Mouse (Mus musculus) limb, embryonic 12.5 days (tissue): ENCODE measurements at regions not wholly inside any gene's neighbourhood (a gene's known extent, or its start where the extent isn't known, plus 50 kb on each side); places are given as distances from the start of the nearest gene placed in this dataset.

Experiments used
- ATAC-seq: fragments of 200-750 bp; cut with Nextera tagmentation; 2 replicates; pipeline ENCODE4 v1.8.0; 2017; ENCODE audit warnings: low read depth, moderate TSS enrichment; ENCODE audit not compliant: insufficient number of reproducible peaks, insufficient read depth, low FRiP score, low TSS enrichment
- H3K27ac ChIP-seq: fragments of 300-500 bp; sonication (generic); 2 replicates; pipeline ENCODE4 v1.5.1; 2016; ENCODE audit warnings: mild to moderate bottlenecking, moderate library complexity
- H3K27me3 ChIP-seq: fragments of 300-500 bp; sonication (generic); 2 replicates; pipeline ENCODE4 v1.6.1; 2016; ENCODE audit warnings: mild to moderate bottlenecking, moderate library complexity
- H3K36me3 ChIP-seq: fragments of 300-500 bp; sonication (generic); 2 replicates; pipeline ENCODE4 v1.6.1; 2016; ENCODE audit warnings: mild to moderate bottlenecking, moderate library complexity
- H3K4me1 ChIP-seq: fragments of 300-500 bp; sonication (generic); replicated peaks from 2 replicates; pipeline ENCODE4 v1.6.1; 2016
- H3K4me2 ChIP-seq: fragments of 300-500 bp; sonication (generic); 2 replicates; pipeline ENCODE4 v1.6.1; 2016; ENCODE audit warnings: mild to moderate bottlenecking, moderate library complexity
- H3K4me3 ChIP-seq: fragments of 300-500 bp; sonication (generic); replicated peaks from 2 replicates; pipeline ENCODE4 v1.5.1; 2016; ENCODE audit warnings: mild to moderate bottlenecking
- H3K9ac ChIP-seq: fragments of 300-500 bp; sonication (generic); replicated peaks from 2 replicates; pipeline ENCODE4 v1.6.1; 2016; ENCODE audit warnings: mild to moderate bottlenecking, moderate library complexity
- H3K9me3 ChIP-seq: fragments of 300-500 bp; sonication (generic); 2 replicates; pipeline ENCODE4 v1.6.1; 2016; ENCODE audit warnings: mild to moderate bottlenecking, moderate library complexity
- WGBS: fragments of 180-500 bp; shearing (Covaris S2); methylation state at CpG from one replicate; pipeline ENCODE4 v1.1.7; 2016; 5-methylcytosine and 5-hydroxymethylcytosine counted together

- H3K27ac ChIP-seq = no peak overlapping the region
- H3K36me3 ChIP-seq = no peaks in the 10 kb centered on the region
- H3K4me1 ChIP-seq = 0 out of 2 replicates have a peak, but pooled peaks cover 13% of the 10 kb centered on the region
- no peak overlapping the region for H3K4me3 ChIP-seq
- no peak overlapping the region for H3K9ac ChIP-seq
- peaks cover 12% of the 10 kb centered on the region for H3K27me3 ChIP-seq
- no peak overlapping the region for H3K4me2 ChIP-seq
- WGBS = 44% methylated on average over 18 of the region's 18 CpGs
- no peak for ATAC-seq
- peaks cover 6% of the 10 kb centered on the region for H3K9me3 ChIP-seq
These were observed 118.4 kb upstream of the Sdk2 start for GRCm38 (mm10) chr11:114184970-114185882.

DNA sequence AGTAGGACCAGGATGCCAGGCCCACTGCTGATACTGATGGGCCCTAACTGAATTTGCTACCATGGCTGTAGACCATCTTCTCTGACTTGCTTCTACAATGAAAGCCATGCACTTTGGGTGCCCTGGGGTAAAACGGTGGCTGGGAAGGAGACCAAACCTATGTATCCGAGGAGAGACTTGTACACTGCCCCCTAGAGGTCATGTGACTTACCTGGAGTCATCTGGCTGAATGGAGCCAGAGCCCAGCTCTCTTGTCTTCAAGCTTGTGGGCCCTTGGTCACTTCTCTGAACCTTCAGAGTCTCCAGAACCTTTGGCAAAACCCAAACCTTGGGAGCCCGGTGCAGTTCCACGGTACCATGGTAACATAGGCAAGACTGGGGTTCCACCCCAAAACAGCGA, 117.6 kb upstream of the Sdk2 start:
- no peak overlapping the region for H3K4me3 ChIP-seq
- no peak overlapping the region for H3K27ac ChIP-seq
- no peak overlapping the region for H3K4me2 ChIP-seq
- H3K36me3 ChIP-seq = no peaks in the 10 kb centered on the region
- no peaks in the 10 kb centered on the region for H3K9me3 ChIP-seq
- H3K4me1 ChIP-seq = peaks cover 15% of the 10 kb centered on the region
- peaks cover 12% of the 10 kb centered on the region for H3K27me3 ChIP-seq
- WGBS = 78% methylated on average over 5 of the region's 5 CpGs
- no peak for ATAC-seq
- no peak overlapping the region for H3K9ac ChIP-seq

DNA sequence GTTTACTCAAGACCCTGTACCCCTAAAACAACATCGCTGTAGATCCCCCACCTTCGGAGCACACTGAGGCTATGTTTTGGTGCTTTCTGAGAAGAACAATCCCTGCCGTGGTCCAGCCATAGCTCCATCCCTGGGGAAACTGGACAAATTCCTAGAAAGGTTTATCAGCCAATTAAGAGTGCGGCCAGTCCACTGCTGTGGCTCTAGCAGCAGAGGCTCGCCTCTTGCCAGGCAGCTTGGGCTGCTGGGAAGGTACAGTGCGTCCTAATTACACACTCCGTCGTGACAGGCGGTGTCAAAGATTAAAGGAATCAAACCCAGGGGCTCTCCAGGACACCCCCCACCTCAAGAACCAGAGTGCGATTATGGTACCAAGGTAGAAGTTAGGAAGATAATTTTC, 116.4 kb upstream of the Sdk2 start:
- Histone ChIP-seq H3K36me3 (no peaks in the 10 kb centered on the region), H3K9me3 (no peaks in the 10 kb centered on the region), H3K27me3 (peaks cover 12% of the 10 kb centered on the region), H3K9ac (no peak overlapping the region), H3K4me2 (no peak overlapping the region), H3K27ac (no peak overlapping the region), H3K4me3 (no peak overlapping the region), H3K4me1 (peaks cover 27% of the 10 kb centered on the region)
- WGBS = 68% methylated on average over 10 of the region's 10 CpGs
- ATAC-seq = no peak

DNA sequence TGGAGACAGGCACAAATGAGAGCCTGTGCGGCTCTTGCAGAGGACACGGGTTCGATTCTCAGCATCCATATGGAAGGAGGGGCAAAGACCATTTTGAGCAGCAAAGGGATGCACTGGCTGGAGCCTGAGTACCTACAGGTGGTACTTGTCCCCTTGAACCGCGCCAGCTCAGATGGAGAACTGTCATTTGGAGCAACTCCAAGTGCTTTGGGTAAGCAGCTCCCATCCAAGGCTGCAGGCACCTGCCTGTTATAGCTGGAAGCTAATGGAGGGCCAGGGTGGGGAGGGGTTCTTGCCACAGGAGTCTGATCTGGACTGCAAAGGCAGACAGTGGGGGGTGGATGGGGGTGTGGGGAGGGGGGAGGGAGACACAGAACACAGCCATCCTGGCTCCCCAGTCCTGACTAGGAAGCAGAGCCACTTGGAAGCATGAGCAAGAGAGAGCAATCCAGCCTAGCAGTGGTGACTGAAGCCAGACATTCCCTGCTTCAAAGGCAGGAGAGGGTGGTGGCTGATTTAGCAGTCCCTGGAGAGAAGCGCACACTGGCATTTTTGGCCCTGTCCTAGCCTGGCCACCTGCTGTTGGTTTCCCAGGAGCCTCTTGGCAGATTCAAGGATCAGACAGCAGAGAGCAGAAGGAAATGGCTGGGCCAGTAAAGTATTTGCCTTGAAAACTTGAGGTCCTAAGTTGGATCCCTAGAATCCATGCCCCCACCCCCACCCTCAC, 112.1 kb upstream of the Sdk2 start:
- H3K4me1 ChIP-seq = peaks cover 46% of the 10 kb centered on the region
- no peak for ATAC-seq
- 59% methylated on average over 6 of the region's 6 CpGs for WGBS
- 0 out of 2 replicates have a peak overlapping the region, but pooled peaks have one; percentile 34 for H3K9ac ChIP-seq
- H3K36me3 ChIP-seq = no peaks in the 10 kb centered on the region
- 0 out of 2 replicates have a peak overlapping the region, but pooled peaks have one; percentile 23 for H3K27ac ChIP-seq
- H3K4me2 ChIP-seq = no peak overlapping the region
- H3K4me3 ChIP-seq = no peak overlapping the region
- H3K27me3 ChIP-seq = peaks cover 15% of the 10 kb centered on the region; the same call in 1 of the 2 replicates
- no peaks in the 10 kb centered on the region for H3K9me3 ChIP-seq

DNA sequence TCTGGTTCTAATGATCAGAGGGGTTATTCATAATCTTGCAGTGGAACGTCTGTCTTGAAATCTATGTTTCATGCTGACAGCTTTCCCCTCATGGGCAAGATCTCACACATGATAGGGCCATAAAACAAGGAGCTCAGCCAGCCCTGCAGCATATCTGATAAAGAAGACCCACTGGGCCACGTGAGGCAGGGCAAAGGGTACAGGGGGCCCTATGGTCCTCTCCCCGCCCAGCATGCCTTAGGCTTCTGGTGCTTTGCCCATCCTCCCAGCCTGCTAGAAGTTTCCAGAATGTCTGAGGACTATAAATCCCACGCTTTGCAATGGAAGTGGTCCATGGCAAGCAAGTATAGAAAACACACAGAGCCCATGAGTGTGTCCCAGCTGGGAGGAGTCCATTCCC, 110.9 kb upstream of the Sdk2 start:
- Histone ChIP-seq H3K27me3 (peaks cover 11% of the 10 kb centered on the region; the same call in 1 of the 2 replicates), H3K36me3 (no peaks in the 10 kb centered on the region), H3K4me2 (no peak overlapping the region), H3K27ac (peak overlapping the region; percentile 20; the same call in 1 of the 2 replicates), H3K9ac (no peak overlapping the region), H3K9me3 (no peaks in the 10 kb centered on the region), H3K4me3 (no peak overlapping the region), H3K4me1 (peaks cover 43% of the 10 kb centered on the region)
- WGBS = 48% methylated on average over 4 of the region's 4 CpGs
- no peak for ATAC-seq

DNA sequence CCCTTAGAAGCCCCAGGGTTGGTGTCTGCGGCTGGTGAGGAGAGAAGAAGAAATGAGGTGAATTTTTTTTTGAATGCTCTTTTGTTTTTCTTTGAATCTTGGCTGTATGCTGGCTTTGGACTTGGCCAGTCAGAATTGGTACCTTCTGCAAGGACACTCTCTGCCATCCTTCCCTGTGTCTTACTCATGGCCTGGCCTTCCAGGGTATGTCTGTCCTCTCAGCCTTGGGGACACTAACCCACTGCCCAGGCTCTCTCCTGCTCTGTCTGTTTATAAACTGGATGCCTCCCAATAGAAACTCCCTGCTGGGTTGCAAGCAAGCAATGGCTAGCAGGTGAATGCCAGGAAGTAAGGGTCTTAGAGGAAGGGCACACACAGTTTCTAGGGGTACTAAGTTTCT, 110.4 kb upstream of the Sdk2 start:
- Histone ChIP-seq H3K4me3 (no peak overlapping the region), H3K27me3 (peaks cover 11% of the 10 kb centered on the region; the same call in 1 of the 2 replicates), H3K9ac (no peak overlapping the region), H3K9me3 (no peaks in the 10 kb centered on the region), H3K4me1 (peaks cover 43% of the 10 kb centered on the region), H3K27ac (0 out of 2 replicates have a peak overlapping the region, but pooled peaks have one; percentile 20), H3K4me2 (no peak overlapping the region), H3K36me3 (no peaks in the 10 kb centered on the region)
- no peak for ATAC-seq
- WGBS = 86% methylated on average over 1 of the region's 1 CpGs

DNA sequence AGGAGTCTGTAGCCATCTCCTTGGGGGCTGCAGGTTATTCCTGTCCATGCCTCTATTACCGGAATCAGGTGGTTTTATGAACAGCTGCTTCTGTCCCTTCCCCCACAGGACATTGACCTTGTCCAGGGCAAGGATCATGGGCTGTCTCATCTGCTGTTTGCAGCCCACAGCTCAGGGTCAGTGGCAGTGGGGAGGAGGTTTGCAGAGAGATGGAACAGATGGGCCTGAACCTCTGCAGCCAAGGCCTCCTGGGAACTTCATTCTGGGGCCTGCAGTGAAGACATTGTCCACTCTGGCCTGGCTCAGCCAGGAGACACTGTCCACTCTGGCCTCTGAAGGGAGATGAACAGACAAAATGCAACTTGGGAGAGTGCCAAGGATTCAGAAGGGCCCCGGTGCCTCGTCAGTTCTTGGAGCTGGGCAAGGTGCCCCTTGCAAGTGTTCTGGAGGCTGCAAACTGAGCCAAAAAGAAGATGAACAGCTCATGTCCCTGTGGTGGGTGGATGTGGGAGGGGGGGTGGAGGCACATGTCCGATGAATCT, 109.9 kb upstream of the Sdk2 start:
- Histone ChIP-seq H3K27me3 (peaks cover 12% of the 10 kb centered on the region), H3K9ac (no peak overlapping the region), H3K27ac (peak overlapping the region; percentile 7; the same call in 1 of the 2 replicates), H3K4me3 (no peak overlapping the region), H3K4me2 (no peak overlapping the region), H3K36me3 (no peaks in the 10 kb centered on the region), H3K4me1 (peaks cover 43% of the 10 kb centered on the region), H3K9me3 (no peaks in the 10 kb centered on the region)
- ATAC-seq = no peak
- 82% methylated on average over 4 of the region's 4 CpGs for WGBS

DNA sequence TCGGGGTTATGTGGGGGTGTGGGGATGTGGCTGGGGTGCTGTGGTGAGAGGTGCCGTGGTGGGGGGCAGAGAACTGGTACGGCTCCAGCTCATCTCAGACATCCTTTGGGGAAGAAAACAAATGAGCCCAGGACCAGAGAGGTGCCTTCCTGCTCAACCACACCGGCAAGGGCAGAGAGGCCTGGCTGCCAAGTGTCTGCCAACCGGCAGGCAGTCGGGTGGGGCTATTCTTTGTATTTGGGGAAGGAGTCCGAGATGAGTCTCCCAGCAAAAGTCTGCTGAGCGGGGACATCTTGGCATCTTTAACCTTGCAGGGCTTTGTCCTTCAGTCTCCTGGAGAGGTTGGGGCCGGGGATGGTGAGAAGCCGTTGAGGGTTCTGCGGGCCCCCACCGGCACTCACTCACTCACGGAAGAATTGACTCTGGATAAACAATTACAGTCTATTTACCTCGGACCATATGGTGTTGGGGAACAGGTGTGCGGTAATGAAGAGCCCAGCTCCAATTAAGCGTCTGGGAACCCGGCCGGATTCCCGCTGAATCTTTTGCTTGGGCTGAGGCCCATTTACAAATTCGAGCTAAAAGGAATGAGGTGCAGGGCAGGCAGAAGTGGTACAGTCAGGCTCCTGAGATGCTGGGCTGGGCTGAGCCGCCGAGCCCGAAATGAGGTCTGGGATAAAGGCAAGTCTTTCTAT, 108.7 kb upstream of the Sdk2 start:
- Histone ChIP-seq H3K9ac (no peak overlapping the region), H3K9me3 (no peaks in the 10 kb centered on the region), H3K4me3 (no peak overlapping the region), H3K27me3 (peaks cover 15% of the 10 kb centered on the region), H3K27ac (0 out of 2 replicates have a peak overlapping the region, but pooled peaks have one; percentile 41), H3K36me3 (no peaks in the 10 kb centered on the region), H3K4me2 (no peak overlapping the region), H3K4me1 (peaks cover 43% of the 10 kb centered on the region)
- WGBS = 28% methylated on average over 23 of the region's 23 CpGs
- 0 out of 2 replicates have a peak, but pooled peaks have one; percentile 27 for ATAC-seq

GRCm38 (mm10) chr11:114174871-114175270, 108.0 kb upstream of the Sdk2 start:
- Histone ChIP-seq H3K9me3 (no peaks in the 10 kb centered on the region), H3K9ac (no peak overlapping the region), H3K4me1 (peaks cover 43% of the 10 kb centered on the region), H3K4me2 (no peak overlapping the region), H3K4me3 (no peak overlapping the region), H3K27me3 (peaks cover 15% of the 10 kb centered on the region), H3K27ac (no peak overlapping the region), H3K36me3 (no peaks in the 10 kb centered on the region)
- WGBS = 88% methylated on average over 4 of the region's 4 CpGs
- no peak for ATAC-seq

DNA sequence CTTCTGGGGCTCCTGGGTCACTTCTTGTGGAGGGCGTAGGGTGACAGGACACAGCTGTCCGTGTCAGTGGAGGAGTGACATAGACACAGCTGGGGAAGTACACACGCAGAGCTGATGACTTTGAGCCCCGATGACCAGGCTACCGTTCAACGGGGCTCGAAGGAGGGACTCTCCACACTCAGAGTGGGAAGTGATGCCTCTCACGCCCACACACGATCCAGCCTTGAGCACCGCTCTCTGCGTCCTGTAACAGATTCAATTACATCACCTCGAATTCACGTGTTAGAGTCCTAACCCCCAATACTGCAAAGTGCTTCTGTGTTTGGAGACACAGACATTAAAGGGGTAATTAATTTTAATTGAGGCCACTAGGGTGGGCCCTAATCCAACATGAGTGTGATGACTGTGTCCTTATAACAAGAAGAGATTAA, 101.4 kb upstream of the Sdk2 start:
- no peak overlapping the region for H3K4me2 ChIP-seq
- H3K36me3 ChIP-seq = no peaks in the 10 kb centered on the region
- no peak overlapping the region for H3K9ac ChIP-seq
- H3K4me1 ChIP-seq = peaks cover 22% of the 10 kb centered on the region
- H3K4me3 ChIP-seq = no peak overlapping the region
- ATAC-seq = no peak
- no peaks in the 10 kb centered on the region for H3K9me3 ChIP-seq
- H3K27ac ChIP-seq = no peak overlapping the region
- 67% methylated on average over 13 of the region's 13 CpGs for WGBS
- H3K27me3 ChIP-seq = peaks cover 17% of the 10 kb centered on the region; the same call in 1 of the 2 replicates
